Mouse (Mus musculus): Measurements from ENCODE around the gene Trak1.

The Trak1 gene

GRCm38 (mm10) chr9:121389258-121389657, 92.0 kb downstream of the Trak1 start:
- no peak for DNase-seq (ENCODE audit: low read depth in 2 of 2, low spot score in 2 of 2)

GRCm38 (mm10) chr9:121391898-121392297, 94.6 kb downstream of the Trak1 start:
- no peak for DNase-seq (ENCODE audit: low read depth in 2 of 2, low spot score in 2 of 2)

GRCm38 (mm10) chr9:121392427-121392826, 95.1 kb downstream of the Trak1 start:
- no peak for DNase-seq (ENCODE audit: low read depth in 2 of 2, low spot score in 2 of 2)

- no peak for DNase-seq (ENCODE audit: low read depth in 2 of 2, low spot score in 2 of 2)
Measured at GRCm38 (mm10) chr9:121393104-121393503, 95.8 kb downstream of the Trak1 start.

- no peak for DNase-seq (ENCODE audit: low read depth in 2 of 2, low spot score in 2 of 2)
Measured at GRCm38 (mm10) chr9:121394882-121395281, 97.6 kb downstream of the Trak1 start.

- no peak for DNase-seq (ENCODE audit: low read depth in 2 of 2, low spot score in 2 of 2)
Measured at GRCm38 (mm10) chr9:121395812-121396211, 98.5 kb downstream of the Trak1 start.

GRCm38 (mm10) chr9:121398100-121398760, 100.9 kb downstream of the Trak1 start:
- DNase-seq (ENCODE audit: low read depth in 2 of 2, low spot score in 2 of 2) = no peak

GRCm38 (mm10) chr9:121398761-121399160, 101.5 kb downstream of the Trak1 start:
- DNase-seq (ENCODE audit: low read depth in 2 of 2, low spot score in 2 of 2) = no peak

- no peak for DNase-seq (ENCODE audit: low read depth in 2 of 2, low spot score in 2 of 2)
Measured at GRCm38 (mm10) chr9:121400608-121401007, 103.3 kb downstream of the Trak1 start.

- no peak for DNase-seq (ENCODE audit: low read depth in 2 of 2, low spot score in 2 of 2)
Measured at GRCm38 (mm10) chr9:121403157-121403671, 105.9 kb downstream of the Trak1 start.

GRCm38 (mm10) chr9:121403699-121404098, 106.4 kb downstream of the Trak1 start:
- no peak for DNase-seq (ENCODE audit: low read depth in 2 of 2, low spot score in 2 of 2)

- DNase-seq (ENCODE audit: low read depth in 2 of 2, low spot score in 2 of 2) = no peak
Measured at GRCm38 (mm10) chr9:121405088-121405681, 107.9 kb downstream of the Trak1 start.

- no peak for DNase-seq (ENCODE audit: low read depth in 2 of 2, low spot score in 2 of 2)
Measured at GRCm38 (mm10) chr9:121405792-121406191, 108.5 kb downstream of the Trak1 start.

GRCm38 (mm10) chr9:121414237-121414636, 116.9 kb downstream of the Trak1 start:
- no peak for DNase-seq (ENCODE audit: low read depth in 2 of 2, low spot score in 2 of 2)

- DNase-seq (ENCODE audit: low read depth in 2 of 2, low spot score in 2 of 2) = no peak
Measured at GRCm38 (mm10) chr9:121415626-121416241, 118.4 kb downstream of the Trak1 start.

GRCm38 (mm10) chr9:121416460-121416859, 119.2 kb downstream of the Trak1 start:
- no peak for DNase-seq (ENCODE audit: low read depth in 2 of 2, low spot score in 2 of 2)

GRCm38 (mm10) chr9:121416872-121417637, 119.8 kb downstream of the Trak1 start:
- no peak for DNase-seq (ENCODE audit: low read depth in 2 of 2, low spot score in 2 of 2)

GRCm38 (mm10) chr9:121419011-121419410, 121.7 kb downstream of the Trak1 start:
- no peak for DNase-seq (ENCODE audit: low read depth in 2 of 2, low spot score in 2 of 2)

GRCm38 (mm10) chr9:121419573-121419972, 122.3 kb downstream of the Trak1 start:
- DNase-seq (ENCODE audit: low read depth in 2 of 2, low spot score in 2 of 2) = no peak

- no peak for DNase-seq (ENCODE audit: low read depth in 2 of 2, low spot score in 2 of 2)
Measured at GRCm38 (mm10) chr9:121420817-121421216, 123.5 kb downstream of the Trak1 start.

- no peak for DNase-seq (ENCODE audit: low read depth in 2 of 2, low spot score in 2 of 2)
Measured at GRCm38 (mm10) chr9:121422402-121422801, 125.1 kb downstream of the Trak1 start.

GRCm38 (mm10) chr9:121423621-121424020, 126.3 kb downstream of the Trak1 start:
- DNase-seq (ENCODE audit: low read depth in 2 of 2, low spot score in 2 of 2) = no peak

Measured in CD8-positive naive resting alpha-beta T cell, adult 2 months (primary cell).